Mouse (Mus musculus): ENCODE data around the gene 4933428G20Rik. TPM values are rescaled to one million over a fixed set of nuclear protein-coding genes. Genes with fewer than 3 reads are reported as not detected.

The 4933428G20Rik gene
- not detected for total RNA-seq (2021)
- long read RNA-seq, experiment 1: 0 reads
- long read RNA-seq, experiment 2: 0 reads

DNA sequence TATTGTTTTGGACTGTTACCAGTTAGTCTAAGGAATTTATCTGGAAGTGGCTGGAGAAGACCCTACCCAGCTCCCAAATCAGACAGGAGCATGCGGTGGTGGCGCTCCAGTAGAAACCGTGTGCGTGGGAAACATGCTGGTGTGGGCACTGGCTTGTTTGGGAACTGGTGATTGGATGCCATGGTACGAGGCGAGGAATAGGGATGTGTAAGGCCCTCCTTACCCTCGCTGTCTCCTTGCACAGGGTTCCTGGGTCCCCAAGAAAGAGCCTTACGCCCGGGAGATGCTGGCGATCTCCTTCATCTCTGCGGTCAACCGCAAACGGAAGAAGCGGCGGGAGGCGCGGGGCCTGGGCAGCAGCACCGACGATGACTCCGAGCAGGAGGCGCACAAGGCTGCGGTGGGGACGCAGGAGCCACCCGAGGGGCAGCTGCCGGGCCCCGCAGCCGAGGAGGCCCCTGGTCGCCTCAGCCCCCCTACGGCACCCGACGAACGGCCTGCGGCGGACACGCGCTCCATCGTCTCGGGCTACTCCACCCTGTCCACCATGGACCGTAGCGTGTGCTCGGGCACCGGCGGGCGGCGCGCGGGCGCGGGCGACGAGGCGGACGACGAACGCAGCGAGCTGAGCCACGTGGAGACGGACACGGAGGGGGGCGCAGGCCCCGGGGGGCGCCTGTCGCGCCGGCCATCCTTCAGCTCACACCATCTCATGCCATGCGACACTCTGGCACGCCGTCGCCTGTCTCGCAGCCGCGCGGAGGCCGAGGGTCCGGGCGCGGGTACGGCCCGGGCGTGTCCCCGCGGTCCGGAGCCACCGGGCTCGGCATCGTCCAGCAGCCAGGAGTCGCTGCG is at the start of gene 4933428G20Rik:
Gene 4933428G20Rik (minus strand): TSS at position 476 of the 855 bp plus-strand sequence.
- peak in 1 of 2 experiments; percentile 47 for DNase-seq (ENCODE audit: low spot score in 2 of 2)

DNA sequence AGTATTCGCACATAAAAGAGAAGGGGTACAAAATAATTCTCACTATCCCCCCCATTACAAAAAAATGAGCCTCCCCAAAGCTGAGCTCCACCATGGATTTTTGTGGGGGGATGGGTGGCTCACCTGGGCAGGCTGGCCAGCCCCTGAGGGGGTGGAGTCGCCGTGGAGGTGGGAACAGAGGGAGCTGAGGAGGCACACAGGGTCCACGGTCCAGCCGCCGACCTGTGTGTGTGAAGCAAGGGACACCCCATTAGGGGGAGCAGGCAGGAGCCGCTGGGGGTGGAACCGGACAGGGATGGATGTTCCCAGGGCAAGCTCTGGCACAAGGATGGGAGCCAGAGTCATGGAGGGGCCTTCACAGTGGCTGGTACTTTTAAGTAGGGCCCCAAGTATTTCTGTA is 48.6 kb upstream of the 4933428G20Rik start:
- DNase-seq (ENCODE audit: low spot score in 2 of 2): no peak

DNA sequence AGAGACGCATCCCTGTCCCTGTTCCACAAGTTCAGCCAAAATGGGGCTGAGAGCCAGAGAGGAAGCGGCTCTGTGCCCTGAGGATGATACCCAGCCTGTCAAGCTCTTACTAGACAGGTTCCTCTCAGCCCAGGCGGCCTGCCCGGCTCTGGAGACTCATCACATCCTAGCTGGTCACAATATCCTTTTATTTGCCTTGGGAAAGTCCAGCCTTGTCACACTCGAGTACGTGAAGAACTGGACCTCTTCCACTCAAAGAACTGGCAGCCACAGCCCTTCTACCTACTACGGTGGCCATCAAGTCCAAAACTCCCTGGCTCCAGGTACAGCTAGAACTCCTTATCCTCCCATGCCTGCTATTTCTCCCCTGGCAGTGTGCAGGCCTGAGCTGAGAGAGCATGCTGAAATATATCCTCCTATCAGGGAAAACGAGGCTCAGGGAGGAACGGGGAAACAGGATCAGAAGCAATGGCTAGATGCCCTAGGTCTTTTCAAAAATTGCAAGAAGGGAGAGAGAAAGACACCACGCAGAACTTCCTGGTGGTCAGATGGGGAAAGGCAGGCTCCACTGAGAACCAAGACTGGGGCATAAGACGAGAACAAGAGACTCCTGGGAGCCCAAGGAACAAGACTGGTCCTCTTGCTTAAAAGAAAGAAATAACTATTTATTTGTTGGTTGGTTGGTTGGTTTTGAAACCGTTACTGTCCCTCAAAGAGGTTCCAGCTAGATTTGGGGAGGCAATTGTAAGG is 48.0 kb upstream of the 4933428G20Rik start:
- no peak for DNase-seq (ENCODE audit: low spot score in 2 of 2)

DNA sequence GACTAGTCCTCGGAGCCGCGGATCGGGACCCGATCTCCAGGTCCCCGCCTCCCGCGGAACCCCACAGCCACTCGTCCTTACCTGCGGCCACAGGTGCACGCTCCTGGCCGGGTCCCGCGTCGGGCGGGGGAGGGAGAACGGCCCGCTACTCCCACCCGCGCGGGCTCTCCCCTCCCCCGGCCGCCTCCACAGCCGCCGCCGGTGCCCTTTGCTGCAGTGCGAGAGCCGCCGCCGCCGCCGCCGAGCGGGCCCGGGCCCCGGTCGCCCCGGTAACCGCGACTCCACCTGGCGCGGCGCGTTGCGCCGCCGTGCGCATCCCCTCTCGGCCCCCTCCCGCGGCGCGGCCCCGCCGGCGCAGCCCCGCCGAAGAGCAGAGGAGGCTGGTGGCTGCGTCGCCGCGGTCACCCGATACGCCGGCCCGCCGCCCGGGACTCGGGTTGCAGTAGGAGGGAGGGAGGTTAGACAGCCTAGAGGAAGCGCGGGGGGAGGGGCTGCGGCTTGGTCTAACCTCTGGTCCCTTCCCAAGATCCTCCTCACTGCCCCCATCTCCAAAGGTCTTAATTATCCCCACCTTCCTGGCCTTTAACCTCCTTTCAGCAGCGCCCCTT is 46.8 kb upstream of the 4933428G20Rik start:
- DNase-seq (ENCODE audit: low spot score in 2 of 2): no peak

DNA sequence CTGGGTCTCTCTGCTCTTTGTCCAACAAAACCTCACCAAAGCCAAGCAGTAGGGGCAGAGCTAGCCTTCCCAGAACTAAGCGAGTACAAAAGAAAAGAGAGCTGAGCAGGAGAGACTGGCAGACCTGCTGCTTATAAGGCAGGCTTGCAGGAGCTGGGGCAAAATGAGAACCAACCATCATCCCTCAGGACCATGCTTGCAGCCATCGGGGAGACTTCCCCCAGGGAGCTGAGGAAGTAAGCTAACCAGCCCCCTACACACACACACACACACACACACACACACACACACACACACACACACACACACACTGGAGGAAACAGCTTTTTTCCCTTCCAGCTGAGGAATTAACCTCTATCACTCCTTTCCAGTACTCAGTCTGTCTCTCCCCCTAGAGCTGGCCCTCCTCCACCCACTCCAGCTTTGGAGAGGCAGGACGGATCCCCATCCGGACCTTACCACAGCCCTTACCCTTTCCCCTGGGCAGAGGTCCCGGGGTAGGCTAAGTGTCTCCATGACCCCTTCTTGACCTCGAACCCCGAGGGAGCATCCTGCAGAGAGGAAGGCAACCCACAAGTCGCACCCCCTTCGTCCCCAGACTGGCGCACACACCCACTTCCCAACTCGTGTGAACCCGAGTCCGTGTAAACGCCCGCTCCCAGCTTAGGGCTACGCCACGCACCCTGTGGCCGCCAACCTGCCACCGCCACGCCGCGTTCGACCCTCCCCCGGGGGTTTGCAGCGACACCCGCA is 45.8 kb upstream of the 4933428G20Rik start:
- DNase-seq (ENCODE audit: low spot score in 2 of 2): no peak

DNA sequence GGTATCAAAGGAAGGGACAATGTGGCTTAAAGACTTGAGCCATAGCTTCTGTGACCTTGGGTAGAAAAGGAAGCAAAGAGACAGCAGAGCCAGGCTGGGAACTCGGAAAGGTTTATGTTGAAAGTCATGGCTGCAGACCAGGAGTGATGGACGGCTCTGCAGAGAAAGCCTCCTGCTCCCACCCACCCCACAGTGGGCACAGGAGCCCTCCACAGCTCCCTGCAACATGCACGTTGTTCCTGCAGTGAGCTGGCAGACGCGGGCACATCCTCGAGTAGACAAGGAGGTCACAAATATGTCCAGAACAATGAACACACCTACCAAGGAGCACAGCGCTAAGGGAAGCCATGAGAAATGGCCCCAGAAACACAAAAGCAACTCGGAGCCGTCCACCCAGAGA is 43.7 kb upstream of the 4933428G20Rik start:
- no peak for DNase-seq (ENCODE audit: low spot score in 2 of 2)

DNA sequence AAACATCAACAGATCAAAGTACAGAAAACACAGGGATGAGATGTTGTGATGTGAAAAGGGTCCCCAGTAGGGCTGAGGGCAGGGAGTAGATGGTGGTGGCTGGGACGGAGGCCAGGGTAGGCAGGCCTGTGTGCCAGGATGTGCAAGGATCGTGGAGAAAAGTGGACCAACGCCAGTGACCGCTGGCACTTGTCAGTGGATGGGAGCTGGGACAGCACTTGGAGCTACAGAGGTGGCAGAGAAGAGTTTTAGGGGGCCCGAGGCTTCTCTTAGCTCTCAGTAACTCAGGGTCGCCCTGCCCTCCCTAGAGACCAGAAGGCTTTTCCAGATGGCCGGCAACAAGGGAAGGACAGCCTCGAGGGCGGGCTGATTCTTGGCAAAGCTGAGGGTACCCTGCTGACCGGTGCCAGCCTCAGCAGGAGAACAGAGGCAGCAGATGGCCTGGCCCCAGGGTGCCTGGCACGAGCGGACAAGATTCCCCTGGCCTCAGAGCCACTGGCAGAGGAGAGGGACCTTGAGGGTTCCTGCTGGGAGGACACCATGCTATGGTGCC is 43.1 kb upstream of the 4933428G20Rik start:
- DNase-seq (ENCODE audit: low spot score in 2 of 2): peak in 1 of 2 experiments; percentile 51

DNA sequence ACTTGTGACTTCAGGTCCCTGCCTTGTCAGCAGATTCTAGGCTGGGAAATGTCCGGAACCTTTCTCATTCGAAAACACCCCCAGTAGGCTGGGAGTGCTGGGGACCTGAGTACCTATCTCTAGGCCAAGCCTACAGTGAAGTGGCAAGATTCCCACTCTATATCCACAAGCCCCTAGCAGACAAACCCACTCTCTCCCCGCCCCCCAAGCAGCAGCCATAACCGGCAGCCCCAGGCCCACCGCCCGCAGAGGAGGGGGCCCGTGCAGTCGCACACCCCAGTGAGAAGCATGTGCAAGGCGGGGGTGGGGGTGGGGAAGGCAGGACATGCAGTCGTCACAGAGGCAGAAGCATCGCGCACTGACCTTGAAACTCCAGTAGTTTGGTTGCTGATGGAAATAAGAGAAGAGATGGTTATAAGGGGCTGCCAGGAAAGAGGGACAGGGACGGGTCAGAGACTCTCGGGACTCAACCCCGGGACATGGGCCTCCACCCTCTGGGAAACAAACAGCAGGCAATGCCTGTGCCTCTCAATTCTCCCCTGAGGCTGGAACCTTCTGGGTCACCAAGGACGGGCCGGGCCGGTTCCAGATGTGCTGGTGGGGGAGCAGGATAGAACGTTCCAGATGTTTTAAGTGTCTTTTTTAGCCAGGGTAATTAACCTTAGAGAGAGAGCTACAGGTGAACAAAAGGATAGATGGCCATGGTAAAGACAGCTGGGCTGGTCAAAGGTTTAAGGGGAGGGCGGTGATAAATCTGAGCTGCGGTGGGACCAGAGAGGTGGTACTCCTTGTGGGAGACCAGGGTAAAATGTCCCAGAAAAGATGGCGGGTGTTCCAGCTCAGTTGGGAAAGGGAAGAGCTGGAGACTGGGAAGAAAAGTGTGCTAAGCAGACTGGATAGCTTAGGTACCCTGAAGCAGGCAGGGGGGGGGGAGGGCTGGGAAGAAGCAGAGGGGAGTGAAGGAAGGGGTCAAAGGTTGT is 42.3 kb upstream of the 4933428G20Rik start:
- no peak for DNase-seq (ENCODE audit: low spot score in 2 of 2)

DNA sequence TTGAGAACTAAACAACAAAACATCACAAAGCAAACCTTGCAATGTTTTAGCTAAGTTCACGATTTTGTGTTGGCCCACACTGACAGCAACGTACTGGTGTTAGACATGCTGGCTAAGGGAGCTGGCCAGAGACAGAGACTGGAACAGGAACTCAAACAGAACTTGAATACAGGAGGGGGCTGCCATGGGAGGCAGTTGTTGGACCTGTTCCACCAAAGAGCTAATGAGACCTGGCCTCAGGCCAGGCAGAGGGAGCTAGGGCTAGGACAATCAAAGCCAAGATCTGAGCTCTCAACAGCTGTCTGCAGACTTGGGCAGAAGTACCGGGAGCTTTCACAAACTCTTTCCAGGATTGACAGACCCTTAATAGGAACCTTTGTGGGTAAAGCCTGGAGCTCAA is 40.5 kb upstream of the 4933428G20Rik start:
- DNase-seq (ENCODE audit: low spot score in 2 of 2): no peak

DNA sequence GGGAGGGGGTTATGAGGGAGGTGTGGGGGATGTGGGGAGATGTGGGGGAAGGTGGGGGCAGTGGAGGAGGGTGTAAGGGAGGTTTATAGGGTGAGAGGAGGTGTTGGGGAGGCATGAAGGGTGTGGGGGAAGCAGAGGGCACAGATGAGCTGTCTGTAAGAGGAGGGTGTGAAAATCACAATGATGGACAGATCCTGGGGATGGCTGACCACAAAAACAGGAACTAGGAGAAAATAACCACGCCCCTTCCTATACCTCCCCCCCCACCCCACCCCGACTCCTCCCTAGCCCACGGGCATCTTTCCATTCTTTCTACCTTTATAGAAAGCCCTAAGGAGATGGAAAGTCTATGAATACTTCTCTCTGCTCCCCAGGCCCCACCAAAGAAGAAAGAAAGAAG is 40.0 kb upstream of the 4933428G20Rik start:
- no peak for DNase-seq (ENCODE audit: low spot score in 2 of 2)

DNA sequence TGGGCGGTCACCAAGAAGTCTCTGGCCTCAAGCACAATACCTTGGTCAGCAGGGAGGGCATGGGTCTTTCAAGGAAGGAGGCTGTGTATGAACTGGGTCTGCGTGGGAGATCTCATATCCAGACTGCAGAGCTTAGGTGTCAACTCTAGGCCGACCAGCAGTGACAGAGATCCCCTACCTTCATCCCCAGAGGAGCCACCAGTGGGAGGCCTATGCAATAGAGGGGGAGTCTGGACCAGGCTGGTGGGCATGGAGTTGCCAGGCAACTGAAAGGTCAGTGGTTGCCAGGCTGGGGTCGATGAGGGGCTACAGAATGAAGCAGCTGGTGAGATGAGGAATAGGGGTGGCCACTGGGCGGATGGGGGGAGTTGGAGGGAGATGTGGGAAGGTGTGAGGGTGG is 39.5 kb upstream of the 4933428G20Rik start:
- no peak for DNase-seq (ENCODE audit: low spot score in 2 of 2)

DNA sequence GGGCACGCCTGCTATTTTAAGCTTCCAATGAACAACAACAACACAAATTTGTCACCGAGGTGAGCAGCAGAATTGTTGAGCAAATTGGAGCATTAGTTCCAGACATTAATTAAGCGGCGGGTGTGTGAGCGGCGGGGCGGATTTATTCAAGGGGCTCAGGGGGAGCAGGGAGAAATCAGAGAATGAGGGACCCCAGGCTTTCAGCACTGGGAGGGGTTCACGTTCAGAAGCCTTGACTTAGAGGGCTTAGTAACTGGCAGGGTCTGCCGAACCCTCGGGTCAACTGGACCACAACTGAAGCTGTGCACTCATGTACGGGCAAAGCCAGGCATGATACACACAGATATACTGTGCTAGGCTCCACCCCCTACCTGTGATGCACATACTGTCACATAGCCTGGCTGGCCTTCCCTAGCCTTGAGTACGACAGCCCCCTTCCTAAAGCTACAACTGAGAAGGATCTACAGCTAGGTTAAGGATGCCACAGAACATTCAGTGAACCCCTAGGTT is 37.5 kb upstream of the 4933428G20Rik start:
- no peak for DNase-seq (ENCODE audit: low spot score in 2 of 2)

DNA sequence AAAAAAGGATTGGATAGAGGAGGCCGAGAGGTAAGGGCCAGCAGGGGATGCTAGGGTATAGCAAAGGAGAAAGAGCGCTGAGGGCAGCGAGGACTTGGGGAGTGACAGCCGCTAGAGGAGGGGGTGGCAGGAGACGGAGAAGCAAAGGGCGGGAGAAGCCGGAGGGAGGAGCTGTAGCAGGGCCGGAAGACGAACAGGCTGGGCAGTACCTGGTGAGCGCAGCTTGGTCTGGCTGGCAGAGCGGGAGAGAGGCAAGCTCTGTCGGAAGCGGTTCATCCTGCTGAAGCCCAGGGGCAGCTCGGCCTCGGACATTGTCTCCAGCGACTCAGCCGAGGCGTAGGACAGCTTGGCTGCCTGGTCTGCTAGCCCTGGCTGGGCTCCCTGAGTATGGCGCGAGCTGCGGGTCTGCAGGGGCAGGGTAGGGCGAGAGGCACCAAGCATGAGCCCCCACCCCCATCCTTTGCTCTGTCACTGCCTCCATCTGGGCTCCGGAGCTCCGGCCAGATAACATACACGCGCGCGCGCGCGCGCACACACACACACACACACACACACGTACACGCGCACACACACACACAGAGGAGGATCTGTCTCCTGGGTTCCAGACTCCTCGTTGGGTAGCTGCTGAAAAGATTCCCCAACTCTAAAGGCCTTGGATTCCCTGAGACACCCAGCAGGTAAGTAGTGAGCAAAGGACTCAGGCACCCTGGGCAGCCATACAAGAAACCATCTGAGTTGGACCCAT is 36.9 kb upstream of the 4933428G20Rik start:
- DNase-seq (ENCODE audit: low spot score in 2 of 2): no peak

DNA sequence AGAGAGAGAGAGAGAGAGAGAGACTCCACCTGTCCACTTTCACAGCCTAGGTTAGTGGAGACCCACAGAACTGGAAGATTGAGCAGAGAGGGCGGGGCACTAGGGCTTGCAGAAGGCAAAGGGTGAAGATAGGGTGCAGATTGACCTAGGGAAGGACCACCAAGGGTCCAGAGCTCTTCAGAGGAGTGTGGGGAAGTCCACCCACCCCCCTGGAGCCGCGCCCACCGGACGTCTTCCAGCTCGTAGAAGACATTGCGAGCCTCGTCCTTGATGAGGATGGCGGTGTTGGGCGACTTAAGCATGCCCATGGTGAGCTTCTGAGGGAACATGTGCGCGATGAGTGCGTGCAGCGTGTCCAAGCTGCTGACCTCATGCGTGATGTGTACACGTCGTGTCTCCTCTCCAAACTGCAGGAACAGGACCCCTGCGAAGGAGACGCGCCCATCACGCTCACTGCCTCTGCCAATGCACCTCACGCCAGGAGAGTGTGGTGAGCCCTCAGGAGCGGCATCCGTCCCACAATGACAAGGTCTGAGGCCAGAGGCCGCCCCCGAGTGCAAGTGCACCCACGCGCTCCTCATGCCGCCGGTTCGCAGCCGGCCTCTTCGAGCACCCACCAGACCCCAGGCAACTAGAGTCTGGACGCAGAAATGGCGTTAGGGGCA is 36.1 kb upstream of the 4933428G20Rik start:
- DNase-seq (ENCODE audit: low spot score in 2 of 2): no peak

DNA sequence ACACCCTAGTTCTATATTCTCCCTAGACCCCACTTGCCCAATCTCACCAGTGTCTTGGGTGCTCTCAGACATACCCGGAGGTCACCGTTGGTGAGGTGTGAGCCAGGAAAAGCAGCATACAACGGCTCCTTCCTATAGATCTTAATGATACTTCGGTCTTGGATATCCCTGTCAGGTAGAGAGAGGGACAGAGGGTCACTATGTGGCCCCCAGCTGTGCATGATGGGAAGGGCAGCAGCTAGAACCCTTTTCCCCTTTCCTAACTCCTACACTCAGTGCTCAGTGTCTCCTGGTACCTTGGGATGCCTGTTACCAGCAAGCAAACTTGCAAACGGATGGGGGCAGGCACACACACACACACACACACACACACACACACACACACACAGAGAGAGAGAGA is 35.5 kb upstream of the 4933428G20Rik start:
- no peak for DNase-seq (ENCODE audit: low spot score in 2 of 2)

DNA sequence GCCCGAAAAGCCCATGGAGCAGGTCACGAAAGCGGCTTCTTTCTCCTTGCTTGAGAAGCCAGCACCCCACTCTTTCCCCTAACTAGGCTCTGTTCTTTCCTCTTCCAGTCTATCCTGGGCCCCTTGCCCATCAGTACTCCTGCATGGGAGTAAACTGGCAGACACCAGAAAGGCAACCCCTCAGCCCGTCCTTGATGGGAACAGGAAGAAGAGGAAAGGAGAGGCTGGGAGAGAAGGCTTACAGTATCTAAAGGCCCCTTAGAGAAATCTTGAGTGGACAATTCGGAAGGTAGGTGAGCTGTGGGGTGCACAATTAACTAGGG is 35.1 kb upstream of the 4933428G20Rik start:
- DNase-seq (ENCODE audit: low spot score in 2 of 2): no peak

DNA sequence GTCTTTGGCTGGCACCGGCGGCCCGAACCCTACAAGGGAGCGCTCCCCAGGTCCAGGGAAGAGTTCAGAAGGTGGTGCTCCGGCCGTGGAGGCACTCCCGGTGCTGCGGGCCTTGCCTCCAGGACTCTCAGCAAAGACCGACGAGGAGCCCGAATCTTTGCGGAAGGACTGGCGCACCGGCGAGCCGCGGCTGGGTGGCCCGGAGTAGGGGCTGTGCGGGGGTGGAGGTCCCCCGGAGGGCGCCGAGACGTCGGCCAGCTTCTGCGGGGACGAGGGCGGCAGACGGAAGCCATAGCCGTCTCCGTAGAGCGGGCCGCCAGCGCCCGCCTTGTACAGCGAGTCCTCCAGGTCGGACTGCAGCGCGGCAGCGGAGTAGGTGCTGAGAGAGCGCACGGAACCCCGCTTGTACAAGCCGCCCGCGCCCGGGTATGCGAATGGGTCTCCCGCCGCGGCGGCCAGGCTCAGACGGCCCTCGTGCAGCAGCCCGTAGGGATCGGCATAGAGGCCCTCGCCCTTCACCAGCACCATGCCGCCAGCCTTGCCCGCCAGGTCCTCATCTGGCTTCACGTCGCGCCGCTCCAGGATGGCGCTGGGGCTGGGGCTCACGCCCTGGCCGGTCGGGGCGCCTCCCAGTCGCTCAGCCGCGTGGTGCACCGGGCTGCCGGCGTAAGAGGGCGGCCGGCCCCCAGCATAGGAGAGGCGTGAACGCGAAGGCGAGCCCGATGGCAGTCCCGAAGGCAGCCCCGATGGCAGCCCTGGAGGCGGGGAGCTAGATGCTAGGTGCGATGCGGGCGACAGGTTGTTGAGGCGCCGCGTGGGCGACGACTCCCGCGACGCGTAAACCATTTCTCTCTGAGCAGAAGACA is 34.5 kb upstream of the 4933428G20Rik start:
- DNase-seq (ENCODE audit: low spot score in 2 of 2): peak; percentile 54 to 70
